Mouse (Mus musculus) cerebellum, adult 8-10 months (tissue): ENCODE results near the gene Tssk2.

Experiments
- DNase-seq: peaks from one replicate; pipeline ENCODE4 v3.0.0; 2022

The Tssk2 gene

GRCm38 (mm10) chr16:17898462-17898861 is at the start of gene Tssk2, which contains the start of gene Dgcr2:
Tssk2 (plus strand) TSS chr16:17898637.
Dgcr2 (minus strand) TSS chr16:17898562.
- no peak for DNase-seq

GRCm38 (mm10) chr16:17848928-17849327 is 49.5 kb upstream of the Tssk2 start:
- peak; percentile 77 for DNase-seq

GRCm38 (mm10) chr16:17849486-17849885 is 49.0 kb upstream of the Tssk2 start:
- DNase-seq: no peak

GRCm38 (mm10) chr16:17851331-17851730 is 47.1 kb upstream of the Tssk2 start:
- DNase-seq: no peak

- peak; percentile 86 for DNase-seq
Observed at GRCm38 (mm10) chr16:17851860-17852259, 46.6 kb upstream of the Tssk2 start.

- no peak for DNase-seq
Observed at GRCm38 (mm10) chr16:17853263-17853662, 45.2 kb upstream of the Tssk2 start.

- DNase-seq: no peak
Observed at GRCm38 (mm10) chr16:17857157-17857556, 41.3 kb upstream of the Tssk2 start.

GRCm38 (mm10) chr16:17858592-17858991 is 39.8 kb upstream of the Tssk2 start:
- no peak for DNase-seq

- no peak for DNase-seq
Observed at GRCm38 (mm10) chr16:17865293-17865692, 33.1 kb upstream of the Tssk2 start.

- DNase-seq: no peak
Observed at GRCm38 (mm10) chr16:17865770-17866169, 32.7 kb upstream of the Tssk2 start.

GRCm38 (mm10) chr16:17871248-17871647 is 27.2 kb upstream of the Tssk2 start:
- no peak for DNase-seq

GRCm38 (mm10) chr16:17872995-17873394 is 25.4 kb upstream of the Tssk2 start:
- DNase-seq: no peak

GRCm38 (mm10) chr16:17875174-17875573 is 23.3 kb upstream of the Tssk2 start:
- no peak for DNase-seq

- DNase-seq: no peak
Observed at GRCm38 (mm10) chr16:17876096-17876495, 22.3 kb upstream of the Tssk2 start.

- DNase-seq: no peak
Observed at GRCm38 (mm10) chr16:17879571-17879970, 18.9 kb upstream of the Tssk2 start.

GRCm38 (mm10) chr16:17882196-17882595 is 16.2 kb upstream of the Tssk2 start:
- no peak for DNase-seq

- no peak for DNase-seq
Observed at GRCm38 (mm10) chr16:17884116-17884515, 14.3 kb upstream of the Tssk2 start.

- DNase-seq: peak; percentile 27
Observed at GRCm38 (mm10) chr16:17889689-17890341, 8.6 kb upstream of the Tssk2 start.

- no peak for DNase-seq
Observed at GRCm38 (mm10) chr16:17890342-17890727, 8.1 kb upstream of the Tssk2 start.

GRCm38 (mm10) chr16:17890917-17891566 is 7.4 kb upstream of the Tssk2 start:
- peak; percentile 91 for DNase-seq

- DNase-seq: peak; percentile 100
Observed at GRCm38 (mm10) chr16:17891567-17891959, 6.9 kb upstream of the Tssk2 start, which contains the start of gene Gm20518. Gm20518 (minus strand) TSS chr16:17891671.

- peak; percentile 86 for DNase-seq
Observed at GRCm38 (mm10) chr16:17892606-17893005, 5.8 kb upstream of the Tssk2 start.

- no peak for DNase-seq
Observed at GRCm38 (mm10) chr16:17893923-17894322, 4.5 kb upstream of the Tssk2 start, which contains the start of gene Tssk1. Tssk1 (plus strand) TSS chr16:17894223.

- no peak for DNase-seq
Observed at GRCm38 (mm10) chr16:17896091-17896490, 2.3 kb upstream of the Tssk2 start.
